Mouse (Mus musculus) heart, embryonic 15.5 days (tissue): ENCODE data around the gene 2010111I01Rik. TPM values are rescaled to one million over a fixed set of nuclear protein-coding genes. Genes with fewer than 3 reads are reported as not detected.

Source experiments
- ATAC-seq: fragments of 200-750 bp; cut with Nextera tagmentation; replicated peaks from 2 replicates; pipeline ENCODE4 v1.8.0; 2017; ENCODE audit warnings: low read depth, moderate TSS enrichment; ENCODE audit not compliant: insufficient number of reproducible peaks, insufficient read depth, low FRiP score
- H3K27ac ChIP-seq: fragments of 300-500 bp; sonication (generic); 2 replicates; pipeline ENCODE4 v1.5.1; 2015; ENCODE audit warnings: mild to moderate bottlenecking, inconsistent platforms
- H3K27me3 ChIP-seq: fragments of 300-500 bp; sonication (generic); 2 replicates; pipeline ENCODE4 v1.6.1; 2015; ENCODE audit warnings: inconsistent platforms
- H3K36me3 ChIP-seq: fragments of 300-500 bp; sonication (generic); 2 replicates; pipeline ENCODE4 v1.6.1; 2015; ENCODE audit warnings: mild to moderate bottlenecking, inconsistent platforms
- H3K4me1 ChIP-seq: fragments of 300-500 bp; sonication (generic); replicated peaks from 2 replicates; pipeline ENCODE4 v1.6.1; 2015; ENCODE audit warnings: inconsistent platforms
- H3K4me2 ChIP-seq: fragments of 300-500 bp; sonication (generic); 2 replicates; pipeline ENCODE4 v1.6.1; 2015; ENCODE audit warnings: inconsistent platforms, mild to moderate bottlenecking, moderate library complexity
- H3K4me3 ChIP-seq: fragments of 300-500 bp; sonication (generic); 2 replicates; pipeline ENCODE4 v1.5.1; 2015; ENCODE audit warnings: mild to moderate bottlenecking, inconsistent platforms
- H3K9ac ChIP-seq: fragments of 300-500 bp; sonication (generic); 2 replicates; pipeline ENCODE4 v1.6.1; 2015; ENCODE audit warnings: mild to moderate bottlenecking, inconsistent platforms
- H3K9me3 ChIP-seq: fragments of 300-500 bp; sonication (generic); replicated peaks from 2 replicates; pipeline ENCODE4 v1.6.1; 2016; ENCODE audit warnings: inconsistent platforms
- WGBS: fragments of 180-500 bp; shearing (Covaris S2); methylation state at CpG from one replicate; pipeline ENCODE4 v1.1.7; 2015; ENCODE audit warnings: mixed read lengths; 5-methylcytosine and 5-hydroxymethylcytosine counted together
- polyA plus RNA-seq: library from polyadenylated mRNA; unstranded; fragments of >200 nt; fragmentation: Nextera tagmentation; extraction: Ambion mirVana; gene quantifications from 2 replicates; pipeline ENCODE4 v1.2.1, GENCODE M21; 2015

2010111I01Rik gene
- polyA plus RNA-seq, 1 experiment from 2014 or later: 59.9 TPM

- Histone ChIP-seq H3K27ac (no peak overlapping the region), H3K9me3 (no peaks in the 10 kb centered on the region), H3K4me2 (no peak overlapping the region), H3K27me3 (no peaks in the 10 kb centered on the region), H3K36me3 (no peaks in the 10 kb centered on the region), H3K9ac (no peak overlapping the region), H3K4me1 (0 out of 2 replicates have a peak, but pooled peaks cover 2% of the 10 kb centered on the region), H3K4me3 (no peak overlapping the region)
- WGBS: 47% methylated on average over 7 of the region's 7 CpGs
- ATAC-seq: peak; percentile 58; the same call in 1 of the 2 replicates
These were observed 81.7 kb downstream of the 2010111I01Rik start for GRCm38 (mm10) chr13:63046206-63047020.

GRCm38 (mm10) chr13:63063706-63064105, 99.0 kb downstream of the 2010111I01Rik start:
- Histone ChIP-seq H3K9me3 (no peaks in the 10 kb centered on the region), H3K9ac (no peak overlapping the region), H3K4me1 (no peaks in the 10 kb centered on the region), H3K4me2 (no peak overlapping the region), H3K27me3 (no peaks in the 10 kb centered on the region), H3K27ac (no peak overlapping the region), H3K4me3 (no peak overlapping the region), H3K36me3 (no peaks in the 10 kb centered on the region)
- WGBS: 70% methylated on average over 1 of the region's 1 CpGs
- ATAC-seq: no peak

- ATAC-seq: no peak
- Histone ChIP-seq H3K27ac (no peak overlapping the region), H3K36me3 (no peaks in the 10 kb centered on the region), H3K9ac (no peak overlapping the region), H3K9me3 (no peaks in the 10 kb centered on the region), H3K4me3 (no peak overlapping the region), H3K27me3 (no peaks in the 10 kb centered on the region), H3K4me1 (no peaks in the 10 kb centered on the region; the same call in 1 of the 2 replicates), H3K4me2 (no peak overlapping the region)
- 63% methylated on average over 1 of the region's 1 CpGs for WGBS
These were observed 101.9 kb downstream of the 2010111I01Rik start for GRCm38 (mm10) chr13:63066607-63067006.

- no peak for ATAC-seq
- Histone ChIP-seq H3K27me3 (no peaks in the 10 kb centered on the region), H3K4me1 (peaks cover 12% of the 10 kb centered on the region), H3K27ac (no peak overlapping the region), H3K4me3 (no peak overlapping the region), H3K36me3 (no peaks in the 10 kb centered on the region), H3K4me2 (no peak overlapping the region), H3K9me3 (no peaks in the 10 kb centered on the region), H3K9ac (no peak overlapping the region)
- 88% methylated on average over 4 of the region's 4 CpGs for WGBS
These were observed 103.9 kb downstream of the 2010111I01Rik start for GRCm38 (mm10) chr13:63068371-63069136.

GRCm38 (mm10) chr13:63071874-63072273, 107.2 kb downstream of the 2010111I01Rik start:
- Histone ChIP-seq H3K4me2 (no peak overlapping the region), H3K4me1 (peaks cover 20% of the 10 kb centered on the region), H3K27me3 (no peaks in the 10 kb centered on the region), H3K9me3 (no peaks in the 10 kb centered on the region), H3K27ac (no peak overlapping the region), H3K36me3 (no peaks in the 10 kb centered on the region), H3K9ac (no peak overlapping the region), H3K4me3 (no peak overlapping the region)
- no peak for ATAC-seq
- WGBS: 68% methylated on average over 8 of the region's 8 CpGs

- H3K4me3 ChIP-seq: no peak overlapping the region
- no peaks in the 10 kb centered on the region for H3K36me3 ChIP-seq
- peaks cover 20% of the 10 kb centered on the region for H3K4me1 ChIP-seq
- H3K27ac ChIP-seq: peak overlapping the region; percentile 26; the same call in 1 of the 2 replicates
- WGBS: 32% methylated on average over 3 of the region's 3 CpGs
- H3K9ac ChIP-seq: no peak overlapping the region
- no peaks in the 10 kb centered on the region for H3K9me3 ChIP-seq
- 0 out of 2 replicates have a peak, but pooled peaks have one; percentile 31 for ATAC-seq
- H3K27me3 ChIP-seq: no peaks in the 10 kb centered on the region
- no peak overlapping the region for H3K4me2 ChIP-seq
These were observed 107.7 kb downstream of the 2010111I01Rik start for GRCm38 (mm10) chr13:63072376-63072775.

- H3K27me3 ChIP-seq: no peaks in the 10 kb centered on the region
- H3K27ac ChIP-seq: peak overlapping the region; percentile 58; the same call in 1 of the 2 replicates
- H3K4me2 ChIP-seq: no peak overlapping the region
- H3K4me3 ChIP-seq: no peak overlapping the region
- no peaks in the 10 kb centered on the region for H3K36me3 ChIP-seq
- peaks cover 20% of the 10 kb centered on the region for H3K4me1 ChIP-seq
- no peak; the same call in 1 of the 2 replicates for ATAC-seq
- H3K9ac ChIP-seq: no peak overlapping the region
- no peaks in the 10 kb centered on the region for H3K9me3 ChIP-seq
- 37% methylated on average over 9 of the region's 9 CpGs for WGBS
These were observed 109.4 kb downstream of the 2010111I01Rik start for GRCm38 (mm10) chr13:63073911-63074675.

GRCm38 (mm10) chr13:63074676-63074991, 109.9 kb downstream of the 2010111I01Rik start:
- Histone ChIP-seq H3K27ac (peak overlapping the region; percentile 58; the same call in 1 of the 2 replicates), H3K4me2 (no peak overlapping the region), H3K4me1 (peaks cover 20% of the 10 kb centered on the region), H3K4me3 (no peak overlapping the region), H3K9ac (no peak overlapping the region), H3K9me3 (no peaks in the 10 kb centered on the region), H3K27me3 (no peaks in the 10 kb centered on the region), H3K36me3 (no peaks in the 10 kb centered on the region)
- 0 out of 2 replicates have a peak, but pooled peaks have one; percentile 34 for ATAC-seq
- 58% methylated on average over 3 of the region's 3 CpGs for WGBS

- WGBS: 82% methylated on average over 2 of the region's 2 CpGs
- Histone ChIP-seq H3K4me1 (peaks cover 20% of the 10 kb centered on the region), H3K4me2 (no peak overlapping the region), H3K27ac (no peak overlapping the region), H3K36me3 (no peaks in the 10 kb centered on the region), H3K4me3 (no peak overlapping the region), H3K9me3 (no peaks in the 10 kb centered on the region), H3K27me3 (no peaks in the 10 kb centered on the region), H3K9ac (no peak overlapping the region)
- no peak for ATAC-seq
These were observed 110.7 kb downstream of the 2010111I01Rik start for GRCm38 (mm10) chr13:63075331-63075855.

GRCm38 (mm10) chr13:63080191-63080590, 115.5 kb downstream of the 2010111I01Rik start:
- 58% methylated on average over 4 of the region's 4 CpGs for WGBS
- no peak overlapping the region for H3K4me3 ChIP-seq
- H3K36me3 ChIP-seq: no peaks in the 10 kb centered on the region
- no peak overlapping the region for H3K9ac ChIP-seq
- ATAC-seq: no peak
- H3K27ac ChIP-seq: no peak overlapping the region
- no peak overlapping the region for H3K4me2 ChIP-seq
- H3K4me1 ChIP-seq: no peaks in the 10 kb centered on the region
- H3K27me3 ChIP-seq: no peaks in the 10 kb centered on the region
- H3K9me3 ChIP-seq: no peaks in the 10 kb centered on the region

- no peak overlapping the region for H3K27ac ChIP-seq
- H3K4me1 ChIP-seq: no peaks in the 10 kb centered on the region
- no peaks in the 10 kb centered on the region for H3K36me3 ChIP-seq
- H3K4me2 ChIP-seq: no peak overlapping the region
- no peak overlapping the region for H3K9ac ChIP-seq
- no peak overlapping the region for H3K4me3 ChIP-seq
- no peak for ATAC-seq
- no peaks in the 10 kb centered on the region for H3K27me3 ChIP-seq
- WGBS: 78% methylated on average over 2 of the region's 2 CpGs
- H3K9me3 ChIP-seq: no peaks in the 10 kb centered on the region
These were observed 116.1 kb downstream of the 2010111I01Rik start for GRCm38 (mm10) chr13:63080823-63081222.
